In the genomic region with DNA sequence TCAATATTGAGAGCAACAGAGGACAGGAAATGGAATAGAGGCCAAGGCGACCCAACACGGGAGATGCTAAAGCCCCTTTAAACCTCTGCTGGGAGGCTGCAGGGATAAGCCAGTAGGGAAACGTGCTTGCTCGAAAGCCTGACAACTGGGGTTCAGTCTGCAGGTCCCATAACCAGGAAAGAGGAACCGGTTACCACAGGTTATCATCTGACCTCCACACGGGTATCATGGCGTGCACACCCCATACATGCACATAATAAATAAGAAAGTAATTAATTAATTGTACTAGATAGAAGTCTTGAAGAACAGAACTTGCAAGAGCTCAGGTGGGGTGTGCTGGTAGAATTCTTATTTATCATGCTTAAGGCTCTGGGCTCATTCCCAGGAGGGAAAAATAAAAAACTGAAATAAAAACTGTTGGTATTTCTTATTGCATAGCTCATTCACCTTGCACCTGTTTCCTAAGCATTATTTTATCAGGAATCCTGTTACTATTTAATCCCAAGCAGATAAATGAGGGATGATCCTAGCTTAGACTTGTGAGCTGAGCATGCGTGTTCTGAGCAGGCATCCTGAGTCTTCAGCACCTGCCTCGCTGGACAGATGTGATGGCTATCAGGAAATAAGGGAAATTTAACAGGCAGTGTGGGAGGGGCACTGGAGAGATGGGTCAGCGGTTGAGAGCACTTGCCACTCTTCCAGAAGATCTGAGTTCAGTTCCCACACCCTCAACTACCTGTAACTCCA, we compare ENCODE assay signal across 22 mouse cellular contexts. TPM values are rescaled to one million over a fixed set of nuclear protein-coding genes. Genes with fewer than 3 reads are reported as not detected.
DNase-seq lines count a peak whose midpoint lies in the region; TF ChIP-seq lines count a peak whose summit lies in the region.
"Had no signal": no experiment of that assay in that cellular context is flagged by ENCODE, and none has a peak within 500 bp of the region (broad histone marks: within the 10 kb centered on the region; RNA-seq: fewer than 3 reads in every experiment).

No protein-coding gene starts in this region.

- no peak for DNase-seq in gastrocnemius, adult 2 months
- no peak for DNase-seq in gastrocnemius, postnatal 36 days
- DNase-seq in A20 (ENCODE audit: low read depth, low spot score), result peak; percentile 17
- peak; percentile 63 for DNase-seq in MEL (ENCODE audit: low read depth, low spot score)
- peak; percentile 61 for DNase-seq in retina, postnatal 7 days (ENCODE audit: low read depth, low spot score)
- DNase-seq in B cell, adult 2 months, result no peak
- DNase-seq: adrenal gland, adult 8-10 months; adrenal gland, postnatal 25 days; cerebellum, adult 8-10 months; gastrocnemius, postnatal 14 days; heart, adult 18-20 months; heart, postnatal 10 days; heart, postnatal 36 days had no signal

- TF ChIP-seq RAD21 in MEL (IDR thresholded peaks at IDR 0.05; ENCODE audit: low read depth, low read length), result no peak

- H3K27me3 ChIP-seq in MEL (ENCODE audit: control insufficient read depth in 1 of 2, insufficient read depth in 2 of 2, low read length in 2 of 2), result no peaks in the 10 kb centered on the region
- H3K27me3 ChIP-seq: CH12.LX; heart, embryonic 15.5 days; intestine, embryonic 15.5 days had no signal

- H3K27ac ChIP-seq in gastrocnemius, adult 2 months, result peak overlapping the region; percentile 57
- H3K27ac ChIP-seq in MEL (ENCODE audit: control insufficient read depth, low read depth, low read length), result no peak overlapping the region
- H3K27ac ChIP-seq: forebrain, embryonic 10.5 days; forebrain, embryonic 13.5 days; heart, embryonic 15.5 days; hindbrain, embryonic 10.5 days; hindbrain, embryonic 13.5 days; intestine, embryonic 15.5 days had no signal

- H3K4me1 ChIP-seq in MEL (ENCODE audit: control insufficient read depth in 1 of 2, insufficient read depth in 2 of 2, low read length in 2 of 2), result peaks cover 2 to 20% of the 10 kb centered on the region in 2 experiments

- intact Hi-C loops in gastrocnemius, adult 2 months (cut with DNase I), result no loop called here
- intact Hi-C loops in gastrocnemius, postnatal 36 days (cut with DNase I), result no loop called here

- TF ChIP-seq CTCF in gastrocnemius, adult 2 months (IDR thresholded peaks at IDR 0.05), result no peak
- TF ChIP-seq CTCF in MEL (IDR thresholded peaks at IDR 0.05 in 2 of 3, conservative IDR thresholded peaks at IDR 0.05 in 1 of 3; ENCODE audit: control insufficient read depth in 1 of 3, insufficient read depth in 1 of 3, low read depth in 2 of 3, low read length in 3 of 3, poor library complexity in 1 of 3, severe bottlenecking in 1 of 3), result no peak

- H3K9me3 ChIP-seq in MEL (replicated peaks; ENCODE audit: insufficient read depth, low read length), result no peaks in the 10 kb centered on the region
- H3K9me3 ChIP-seq: forebrain, embryonic 10.5 days; forebrain, embryonic 13.5 days; G1E; heart, embryonic 12.5 days; heart, embryonic 15.5 days; hindbrain, embryonic 10.5 days; hindbrain, embryonic 13.5 days; intestine, embryonic 15.5 days had no signal

- no peak for TF ChIP-seq POLR2A in MEL (IDR thresholded peaks at IDR 0.05; ENCODE audit: control insufficient read depth in 1 of 2, insufficient read depth in 1 of 2, low read depth in 1 of 2, low read length in 2 of 2, poor library complexity in 1 of 2)

- H3K79me2 ChIP-seq in MEL (ENCODE audit: control insufficient read depth, insufficient read depth, low read length, poor library complexity), result no peaks in the 10 kb centered on the region

- peaks cover 0 to 16% of the 10 kb centered on the region in 2 experiments; a peak in 2 of 4 replicates for H3K36me3 ChIP-seq in MEL (ENCODE audit: control insufficient read depth in 1 of 2, insufficient read depth in 2 of 2, low read length in 2 of 2)
- H3K36me3 ChIP-seq: forebrain, embryonic 10.5 days; hindbrain, embryonic 10.5 days; hindbrain, embryonic 13.5 days; intestine, embryonic 15.5 days had no signal

- H3K4me3 ChIP-seq in gastrocnemius, adult 2 months, result no peak overlapping the region
- H3K4me3 ChIP-seq in MEL (ENCODE audit: control insufficient read depth in 1 of 2, insufficient read depth in 1 of 2, low read depth in 2 of 2, low read length in 2 of 2), result no peak overlapping the region
- H3K4me3 ChIP-seq: forebrain, embryonic 10.5 days; forebrain, embryonic 13.5 days; heart, embryonic 12.5 days; heart, embryonic 15.5 days; hindbrain, embryonic 10.5 days; hindbrain, embryonic 13.5 days; intestine, embryonic 15.5 days had no signal

- no peak overlapping the region for H3K9ac ChIP-seq in MEL (ENCODE audit: control insufficient read depth, low read depth, low read length, poor library complexity, severe bottlenecking)
- H3K9ac ChIP-seq: forebrain, embryonic 13.5 days; heart, embryonic 12.5 days; heart, embryonic 15.5 days; hindbrain, embryonic 13.5 days; intestine, embryonic 15.5 days had no signal

- TF ChIP-seq EP300 in MEL (IDR thresholded peaks at IDR 0.05; ENCODE audit: low read depth in 1 of 2, low read length in 2 of 2), result peak in 1 of 2 experiments; percentile 53; a peak in 2 of 4 replicates

TF ChIP-seq in MEL, 35 proteins besides CTCF, POLR2A, EP300 and RAD21:
- no peak for TF ChIP-seq MAFK (IDR thresholded peaks at IDR 0.05; ENCODE audit: borderline replicate concordance, low read depth, low read length)
- TF ChIP-seq TCF12 (IDR thresholded peaks at IDR 0.05; ENCODE audit: low read depth, low read length), result peak; percentile 65
- peak; percentile 44; the same call in 1 of the 2 replicates for TF ChIP-seq MYC (IDR thresholded peaks at IDR 0.05; ENCODE audit: low read depth, low read length)
- TF ChIP-seq GATA1 (IDR thresholded peaks at IDR 0.05; ENCODE audit: low read depth, low read length), result peak; percentile 47; the same call in 1 of the 2 replicates
- TF ChIP-seq JUND (IDR thresholded peaks at IDR 0.05; ENCODE audit: low read depth, low read length), result no peak
- no peak for TF ChIP-seq HCFC1 (IDR thresholded peaks at IDR 0.05; ENCODE audit: low read depth, low read length)
- peak; percentile 20; the same call in 1 of the 2 replicates for TF ChIP-seq TAL1 (IDR thresholded peaks at IDR 0.05; ENCODE audit: low read length)
- TF ChIP-seq MXI1 (IDR thresholded peaks at IDR 0.05; ENCODE audit: low read depth, low read length), result peak; percentile 52
- no peak for TF ChIP-seq MEF2A (IDR thresholded peaks at IDR 0.05; ENCODE audit: extremely low read depth, insufficient replicate concordance, low read depth, low read length, poor library complexity, severe bottlenecking)
- 0 out of 2 replicates have a peak, but pooled peaks have one; percentile 21 for TF ChIP-seq ETS1 (IDR thresholded peaks at IDR 0.05; ENCODE audit: low read depth, low read length)

RNA-seq across cellular contexts. Expression of a gene that starts 22.0 kb away (rescaled TPM):
- total RNA-seq in gastrocnemius, adult 2 months (2021), result 100 to 1,000 TPM in 1 of 2 experiments, 10 to 100 TPM in 1; 41.6 to 104 TPM
- total RNA-seq in gastrocnemius, postnatal 36 days (2021), result 10 to 100 TPM; 51.9 to 54.1 TPM
- total RNA-seq in MEL (2012; rRNA removed), result 6.9 and 7.8 TPM in 2 replicates
- 10 to 100 TPM in 1 of 2 experiments, not detected in 1; 10.8 TPM for polyA plus RNA-seq in MEL (2012; ENCODE audit: insufficient read depth in 1 of 2, insufficient read length in 2 of 2, low read depth in 1 of 2, low replicate concordance in 2 of 2, missing spikeins in 1 of 2)

RNA-seq across cellular contexts. Expression of a gene that starts 32.0 kb away (rescaled TPM):
- 10 to 100 TPM in 1 of 2 experiments, 1 to 10 TPM in 1; 5.5 to 16.1 TPM for total RNA-seq in gastrocnemius, adult 2 months (2021)
- 1 to 10 TPM; 5.7 to 8.7 TPM for total RNA-seq in gastrocnemius, postnatal 36 days (2021)
- 0.12 TPM in 1 of 2 replicates, not detected in the other for total RNA-seq in MEL (2012; rRNA removed)
- under 1 TPM in 1 of 2 experiments, not detected in 1; 0.25 TPM for polyA plus RNA-seq in MEL (2012; ENCODE audit: insufficient read depth in 1 of 2, insufficient read length in 2 of 2, low read depth in 1 of 2, low replicate concordance in 2 of 2, missing spikeins in 1 of 2)
- total RNA-seq: G1E had no signal

Comparison
In these comparisons a context has a peak if more than half of its experiments do, and no peak if none do; other contexts are left out.
1. DNase-seq: peak in A20 (single experiment), MEL (single experiment) and retina, postnatal 7 days (single experiment); none in gastrocnemius, adult 2 months (single experiment), gastrocnemius, postnatal 36 days (0 of 2) and B cell, adult 2 months (0 of 2).